Mouse (Mus musculus): Measurements from ENCODE around the gene Eif2b1.
"Not testable (repeated sequence)": the region's sequence is repeated elsewhere in the genome, so short reads cannot be mapped to it uniquely, and the experiment has no call there.

The Eif2b1 gene

DNA sequence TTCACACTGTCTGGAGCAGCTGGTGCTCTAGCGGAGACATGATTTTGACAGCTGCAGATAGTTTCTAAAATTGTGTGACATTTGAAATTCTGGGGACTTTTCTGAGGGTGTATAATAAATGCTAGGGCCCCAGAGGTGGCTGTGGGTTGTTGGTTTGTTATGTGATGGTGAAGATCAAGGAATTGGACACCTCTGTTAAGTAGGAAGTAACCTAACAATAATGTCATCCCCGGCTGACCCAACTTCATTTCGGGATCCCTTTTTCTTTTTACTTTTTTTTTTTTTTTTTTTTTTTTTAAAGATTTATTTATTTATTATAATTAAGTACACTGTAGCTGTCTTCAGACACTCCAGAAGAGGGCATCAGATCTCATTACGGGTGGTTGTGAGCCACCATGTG is 28.2 kb downstream of the Eif2b1 start:
- ATAC-seq (ENCODE audit: low TSS enrichment), result not testable (repeated sequence)

DNA sequence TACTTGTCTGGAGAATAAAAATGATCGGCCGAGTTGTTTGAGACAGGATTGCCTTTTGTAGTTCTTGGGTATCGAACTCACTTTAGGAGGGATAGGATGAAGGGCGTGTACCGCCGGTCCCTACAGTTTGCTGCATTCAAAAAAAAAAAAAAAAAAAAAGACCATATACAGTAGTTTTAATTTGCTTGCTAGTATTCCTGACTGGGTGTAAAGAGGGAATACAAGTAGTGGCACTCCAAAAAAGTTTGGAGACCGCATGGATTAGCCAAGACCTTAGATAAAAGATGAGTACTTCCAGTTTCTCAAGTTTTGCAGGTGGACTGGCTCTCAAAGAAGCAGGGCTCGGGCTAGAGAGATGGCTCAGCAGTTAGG is 37.3 kb downstream of the Eif2b1 start:
- ATAC-seq (ENCODE audit: low TSS enrichment), result no peak

DNA sequence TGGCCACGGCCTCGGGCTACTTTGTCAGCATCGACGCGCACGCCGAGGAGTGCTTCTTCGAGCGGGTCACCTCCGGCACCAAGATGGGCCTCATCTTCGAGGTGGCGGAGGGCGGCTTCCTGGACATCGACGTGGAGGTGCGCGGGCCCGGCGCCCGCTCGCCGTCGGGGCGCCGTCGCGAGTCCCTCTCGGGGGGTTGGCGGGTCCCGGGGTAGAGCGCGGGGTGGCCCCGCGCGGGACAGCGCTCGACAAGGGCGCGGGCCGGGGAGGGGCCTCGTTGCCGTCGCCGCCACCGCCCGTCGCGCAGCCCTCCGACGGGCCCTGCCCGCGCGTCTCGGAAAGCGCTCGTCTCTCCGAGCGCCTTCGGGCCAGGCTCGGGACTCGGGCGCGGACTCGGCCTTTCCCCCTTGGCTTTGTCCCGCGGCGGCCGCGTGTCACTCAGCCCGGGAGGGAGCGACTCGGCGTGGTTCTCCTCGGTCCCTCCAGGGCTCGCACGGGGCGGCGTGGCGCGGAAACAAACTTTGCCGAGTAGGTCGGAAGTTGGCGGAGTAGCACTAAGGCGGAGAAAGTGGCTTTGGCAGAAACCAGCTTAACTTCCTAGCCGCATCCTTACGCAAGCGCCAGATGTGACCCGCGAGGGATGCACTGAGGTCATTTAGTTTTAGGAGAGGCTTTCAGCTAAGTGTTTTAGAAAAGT is 37.9 kb downstream of the Eif2b1 start:
- peak; percentile 32 for ATAC-seq (ENCODE audit: low TSS enrichment)

DNA sequence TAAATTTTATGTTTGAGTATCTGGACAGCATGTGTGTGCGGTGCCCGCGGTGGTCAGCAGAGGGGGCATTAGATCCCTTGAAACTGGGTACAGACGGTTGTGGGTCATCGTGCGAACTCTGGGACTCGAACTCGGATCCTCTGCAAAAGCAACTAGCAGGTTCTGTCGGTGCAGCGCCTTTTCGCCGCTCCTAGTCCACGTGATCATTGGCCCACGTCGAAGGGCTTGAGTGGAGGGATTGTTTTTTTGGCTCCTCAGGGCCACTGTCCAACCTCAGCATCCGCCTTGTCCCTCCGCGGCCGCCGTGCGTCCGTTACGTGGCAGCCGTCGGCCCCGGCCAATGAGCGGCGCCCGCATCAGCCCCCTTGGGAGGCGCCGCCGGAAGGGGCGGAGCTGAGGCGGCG is 38.5 kb downstream of the Eif2b1 start, which contains the start of gene Tmed2:
Gene Tmed2, plus strand, starts transcription at position 313 of the 404 bp plus-strand sequence.
- peak; percentile 88 for ATAC-seq (ENCODE audit: low TSS enrichment)

DNA sequence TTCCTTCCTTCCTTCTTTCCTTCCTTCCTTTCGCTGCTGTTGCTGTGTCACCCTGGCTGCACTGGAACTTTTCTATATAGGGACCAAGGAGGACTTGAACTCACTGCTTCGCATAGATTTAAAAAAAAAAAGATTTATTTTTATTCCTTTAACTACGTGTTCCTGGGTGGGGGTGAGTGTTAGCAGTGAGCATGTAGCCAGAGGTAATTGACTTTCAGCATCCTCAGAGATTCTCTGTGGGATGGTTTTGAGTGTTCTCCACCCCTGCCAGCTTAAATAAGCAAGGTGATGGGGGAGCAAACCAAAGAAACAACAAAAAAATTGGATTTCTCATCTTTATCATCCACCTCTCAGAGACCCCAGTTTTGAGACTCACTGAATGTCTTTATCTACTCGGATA is 39.0 kb downstream of the Eif2b1 start:
- no peak for ATAC-seq (ENCODE audit: low TSS enrichment)

DNA sequence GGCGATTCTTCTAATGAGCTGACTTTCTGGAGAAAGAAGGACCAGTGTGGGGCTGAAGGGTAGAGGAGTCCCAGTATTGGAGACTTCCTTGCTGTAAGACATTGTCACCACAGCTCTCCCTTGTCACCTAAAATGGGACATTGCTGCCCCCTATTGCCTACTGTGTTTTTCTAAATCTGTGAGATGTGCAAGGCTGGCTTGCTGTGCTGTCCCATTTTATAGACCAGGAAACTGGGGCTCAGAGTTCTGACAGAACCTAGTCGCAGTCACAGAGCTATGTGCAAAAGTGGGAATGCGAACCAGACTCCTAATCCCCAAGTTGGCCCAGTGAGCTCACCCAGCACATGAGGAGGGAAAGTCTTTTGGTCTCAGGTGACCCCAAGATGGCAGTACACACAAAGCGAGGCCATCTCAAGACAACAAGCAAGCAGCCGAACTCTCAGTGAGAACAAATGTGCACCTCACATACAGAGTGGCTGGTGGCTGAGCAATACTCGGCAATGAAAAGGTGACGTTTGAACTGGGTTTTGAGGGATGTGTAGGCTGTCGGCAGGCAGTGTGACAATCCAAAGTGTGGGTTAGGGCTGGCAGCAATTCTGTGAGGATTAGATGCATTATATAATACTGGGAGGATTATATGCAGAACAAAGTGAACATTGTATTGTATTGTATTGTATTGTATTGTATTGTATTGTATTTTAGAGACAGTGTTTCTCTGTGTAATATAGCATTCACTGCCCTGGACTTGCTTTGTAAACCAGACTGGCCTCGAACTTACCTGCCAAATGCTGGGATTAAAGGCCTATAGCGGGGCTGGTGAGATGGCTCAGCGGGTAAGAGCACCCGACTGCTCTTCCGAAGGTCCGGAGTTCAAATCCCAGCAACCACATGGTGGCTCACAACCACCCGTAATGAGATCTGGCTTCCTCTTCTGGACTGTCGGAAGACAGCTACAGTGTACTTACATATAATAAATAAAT is 39.8 kb downstream of the Eif2b1 start:
- ATAC-seq (ENCODE audit: low TSS enrichment), result peak; percentile 54; the same call in 1 of the 2 replicates

DNA sequence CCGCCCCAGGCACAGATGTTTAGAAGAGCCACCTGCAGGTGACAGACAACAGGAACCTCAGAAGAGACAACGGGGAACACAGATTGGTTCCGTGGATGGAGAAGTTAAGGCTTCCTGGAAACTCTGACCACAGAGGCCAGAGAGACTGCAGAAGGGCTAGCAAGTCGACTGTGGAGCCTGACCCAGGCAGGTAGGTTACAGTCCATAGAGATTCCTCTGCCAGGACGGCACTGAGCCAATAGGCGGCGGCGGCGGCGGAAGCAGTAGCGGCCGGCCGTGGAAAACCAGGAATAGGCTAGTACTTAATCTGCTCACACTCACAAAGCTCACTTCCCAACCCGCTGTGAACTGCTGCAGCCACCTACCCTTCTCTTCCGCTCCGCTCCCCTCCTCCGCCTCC is 42.2 kb downstream of the Eif2b1 start:
- no peak for ATAC-seq (ENCODE audit: low TSS enrichment)

DNA sequence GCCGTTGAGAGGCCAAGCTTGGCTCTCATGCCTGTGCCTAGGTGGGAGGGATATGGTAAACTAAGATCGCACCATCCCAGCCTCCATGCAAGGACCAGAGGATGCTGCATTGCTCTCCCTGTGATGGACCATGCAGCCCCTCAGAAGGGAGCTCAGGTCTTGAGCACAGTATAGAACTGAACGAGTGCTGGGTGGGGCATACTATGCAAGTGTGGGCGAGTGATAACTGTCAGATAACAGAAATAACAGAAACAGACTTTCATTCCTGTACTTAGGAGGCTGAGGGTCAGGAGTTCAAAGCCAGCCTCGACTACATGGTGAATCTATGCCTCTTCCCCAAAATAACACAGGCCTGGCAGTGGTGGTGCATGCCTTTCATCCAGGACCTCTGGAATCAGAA is 43.9 kb downstream of the Eif2b1 start:
- no peak for ATAC-seq (ENCODE audit: low TSS enrichment)

DNA sequence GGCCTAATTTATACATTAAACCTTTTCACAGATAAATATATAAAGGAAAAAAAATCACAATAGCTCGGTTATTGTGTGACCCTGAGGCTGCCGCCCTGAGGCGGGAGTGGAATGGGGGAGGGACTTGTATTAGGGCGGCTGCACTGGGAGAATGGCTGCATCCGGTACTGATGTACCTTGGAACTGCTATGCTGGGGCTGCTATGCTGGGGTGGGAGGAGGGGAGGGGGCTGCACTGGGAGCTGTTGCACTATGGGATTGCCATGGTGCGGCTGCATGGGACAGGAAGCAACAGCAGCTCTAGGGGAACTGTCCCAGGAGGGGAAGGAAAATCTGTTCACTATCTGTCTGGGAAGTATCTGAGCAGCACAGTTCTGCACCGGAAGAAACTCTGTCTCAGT is 46.5 kb downstream of the Eif2b1 start:
- ATAC-seq (ENCODE audit: low TSS enrichment), result no peak

DNA sequence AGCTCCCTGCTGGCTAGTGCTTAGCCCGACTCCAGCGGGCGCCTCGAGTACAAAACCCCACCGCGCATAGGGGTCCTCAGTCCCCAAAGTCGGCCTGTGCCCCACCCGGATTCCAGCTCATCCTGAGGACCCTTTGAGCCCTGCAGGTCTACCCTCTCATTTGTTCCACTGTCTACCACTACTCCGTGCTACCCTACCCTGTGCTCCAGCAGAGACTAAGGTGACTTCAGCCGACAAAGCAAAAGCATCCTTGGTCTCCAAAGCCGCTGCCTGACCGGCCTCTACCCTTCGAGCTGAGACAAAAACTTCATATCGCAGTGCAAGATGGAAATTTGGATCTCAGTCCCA is 47.4 kb downstream of the Eif2b1 start:
- no peak for ATAC-seq (ENCODE audit: low TSS enrichment)

DNA sequence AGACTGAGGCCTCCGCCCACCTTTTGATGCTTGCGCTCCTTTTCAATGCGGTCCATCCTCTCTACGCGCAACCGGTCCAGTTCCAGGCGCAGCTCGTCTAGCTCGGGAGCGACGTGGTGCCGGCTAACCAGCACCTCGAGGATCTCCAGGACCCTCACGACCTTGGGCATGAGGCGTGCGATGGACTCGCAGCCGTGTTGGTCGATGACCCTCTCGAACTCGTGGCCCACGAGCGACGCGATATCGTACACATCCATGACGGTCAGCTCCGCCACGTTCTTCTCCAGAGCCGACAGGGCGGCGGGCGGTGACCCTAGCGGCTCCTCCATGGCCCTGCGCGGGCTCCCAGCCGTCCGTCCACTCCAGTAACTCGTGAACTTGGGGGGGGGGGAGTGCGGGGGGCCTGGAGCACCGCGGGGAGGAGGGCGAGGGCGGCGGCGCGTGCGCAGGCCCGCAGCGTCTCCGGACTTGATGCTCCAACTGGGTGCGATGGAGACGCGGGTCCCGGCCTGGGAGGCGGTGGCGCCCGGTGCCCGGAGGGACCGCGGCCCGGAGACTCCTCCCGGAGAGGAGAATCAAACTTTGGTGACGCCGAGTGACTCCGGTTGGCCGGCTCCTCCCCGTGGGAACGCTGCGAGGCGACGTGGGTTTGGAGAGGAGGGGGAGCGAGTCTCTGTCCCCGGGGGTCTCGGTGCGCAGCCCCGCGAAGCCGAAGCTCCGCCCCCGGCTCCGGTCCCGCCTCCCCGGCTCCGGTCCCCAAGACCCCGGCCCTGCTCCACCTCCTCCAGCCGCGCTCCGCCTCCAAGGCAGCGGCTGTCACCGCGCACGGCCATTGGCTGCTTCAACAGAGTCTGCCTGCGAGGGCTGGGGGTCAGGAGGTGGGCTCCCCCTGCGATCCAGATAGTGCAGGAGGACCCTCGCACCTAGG is 48.0 kb downstream of the Eif2b1 start, which contains the start of gene Rilpl1:
Gene Rilpl1, minus strand, starts transcription at position 737 of the 928 bp plus-strand sequence.
- peak; percentile 72 for ATAC-seq (ENCODE audit: low TSS enrichment)

DNA sequence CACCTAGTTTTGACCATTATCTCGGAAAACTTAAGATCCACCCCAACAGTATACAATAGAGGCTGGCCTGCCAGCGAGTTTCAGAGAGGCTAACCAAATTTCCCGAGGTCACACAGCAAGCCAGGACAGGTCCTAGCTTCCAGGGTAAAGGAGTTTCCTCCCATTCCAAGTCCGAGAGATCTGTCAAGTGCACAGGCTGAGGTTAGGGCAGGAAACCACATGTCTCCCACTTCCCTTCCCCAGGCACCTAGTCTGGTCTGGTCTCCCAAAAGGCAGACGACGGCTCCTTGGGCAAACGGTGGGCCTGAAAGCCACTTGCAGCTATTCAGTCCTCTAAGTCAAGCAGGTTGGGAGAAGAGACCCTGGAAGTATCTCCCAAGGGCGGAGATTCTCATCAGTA is 49.2 kb downstream of the Eif2b1 start:
- ATAC-seq (ENCODE audit: low TSS enrichment), result no peak

DNA sequence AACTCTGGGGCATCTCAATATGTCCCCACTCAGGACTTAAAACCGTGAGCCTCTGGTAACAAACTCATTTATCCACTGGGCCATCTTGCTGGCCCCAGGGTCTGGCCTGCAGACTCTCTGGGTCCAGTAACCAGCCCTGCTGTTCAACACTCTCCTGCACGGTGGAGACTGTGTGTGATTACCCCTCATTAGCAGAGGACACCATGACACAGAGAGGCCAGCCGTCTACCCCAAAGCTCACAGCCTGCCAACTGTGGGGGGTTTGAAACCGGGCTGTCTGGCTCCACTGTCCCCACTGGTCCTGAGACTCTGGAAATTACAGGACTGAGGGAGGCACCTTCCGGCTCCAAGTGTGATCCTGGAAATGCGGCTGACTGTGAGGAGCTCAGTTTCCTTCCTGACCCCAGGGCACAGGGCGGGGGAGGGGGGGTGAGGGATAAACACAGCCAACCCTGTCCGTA is 49.7 kb downstream of the Eif2b1 start:
- ATAC-seq (ENCODE audit: low TSS enrichment), result no peak

DNA sequence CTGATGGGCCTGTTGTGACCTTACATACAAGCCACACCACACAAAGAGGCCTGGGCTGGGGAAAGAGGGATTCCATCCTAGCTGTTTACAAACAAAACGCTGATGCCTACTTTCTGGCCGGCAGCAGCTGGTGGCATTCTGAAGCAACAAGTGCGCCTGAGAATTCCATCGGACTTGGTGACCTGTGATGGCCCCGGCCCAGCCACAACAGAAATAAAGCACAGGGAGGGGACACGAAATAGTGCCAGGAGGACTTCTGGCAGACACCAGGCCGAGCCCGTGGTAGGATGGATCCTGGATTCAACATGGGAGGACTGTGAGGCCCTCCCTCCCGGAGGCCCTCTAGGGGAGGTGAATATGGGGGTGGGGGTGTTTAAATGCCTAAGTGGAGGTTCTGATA is 50.1 kb downstream of the Eif2b1 start:
- ATAC-seq (ENCODE audit: low TSS enrichment), result no peak

DNA sequence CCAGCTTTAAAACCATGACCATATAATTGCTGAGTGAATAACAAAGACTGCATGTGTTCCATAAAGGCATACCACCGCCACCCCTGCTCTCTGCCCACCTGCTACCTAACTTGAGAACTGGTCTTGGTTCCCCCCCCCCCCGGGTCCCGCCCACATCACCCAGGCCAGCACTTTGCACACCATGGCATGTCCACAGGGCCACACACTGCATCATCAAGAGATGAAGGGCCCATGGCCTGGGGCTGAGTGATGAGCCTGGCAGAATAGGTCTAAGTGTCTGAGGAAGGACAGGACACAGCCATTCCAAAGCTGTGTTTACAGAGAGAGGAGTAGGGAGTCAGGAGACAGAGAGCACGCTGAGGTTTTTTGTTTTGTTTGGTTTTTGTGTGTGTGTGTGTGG is 50.6 kb downstream of the Eif2b1 start:
- ATAC-seq (ENCODE audit: low TSS enrichment), result no peak

DNA sequence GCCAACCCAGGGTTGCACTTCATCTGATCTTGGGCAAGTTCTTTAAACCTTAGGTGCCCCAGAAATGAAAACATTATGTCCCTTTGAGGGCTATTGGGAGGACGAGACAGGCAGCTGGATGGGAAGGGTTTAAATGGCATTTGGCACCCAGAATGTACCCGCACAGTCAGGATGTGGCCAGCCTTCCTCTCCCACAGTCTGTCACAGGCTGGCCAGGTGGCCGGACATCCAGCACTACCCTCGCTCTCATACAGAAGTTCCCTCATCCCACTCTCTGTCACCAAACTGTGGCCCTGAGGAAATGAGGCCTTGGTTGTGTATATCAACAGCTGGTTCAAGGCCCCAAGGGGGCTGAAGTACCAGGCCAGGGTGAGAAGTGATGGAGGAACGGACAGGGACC is 54.0 kb downstream of the Eif2b1 start:
- ATAC-seq (ENCODE audit: low TSS enrichment), result no peak

DNA sequence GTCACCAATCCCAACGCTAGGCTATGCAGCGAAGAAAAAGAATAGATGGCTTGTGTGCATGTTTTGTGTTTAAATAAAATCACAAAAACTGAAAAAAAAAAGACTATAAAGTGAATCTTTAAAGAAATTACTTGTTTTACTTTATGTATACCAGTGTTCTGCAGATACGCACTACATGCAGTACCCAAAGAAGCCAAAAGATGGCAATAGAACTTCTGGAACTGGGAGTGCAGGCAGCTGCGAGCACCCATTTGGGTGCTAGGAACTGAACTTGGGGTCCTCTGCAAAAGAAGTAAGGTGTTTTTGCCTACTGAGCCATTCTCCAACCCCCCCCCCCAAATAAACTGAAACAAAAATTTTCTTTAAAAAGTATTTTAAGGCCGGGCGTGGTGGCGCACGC is 55.9 kb downstream of the Eif2b1 start:
- no peak for ATAC-seq (ENCODE audit: low TSS enrichment)

DNA sequence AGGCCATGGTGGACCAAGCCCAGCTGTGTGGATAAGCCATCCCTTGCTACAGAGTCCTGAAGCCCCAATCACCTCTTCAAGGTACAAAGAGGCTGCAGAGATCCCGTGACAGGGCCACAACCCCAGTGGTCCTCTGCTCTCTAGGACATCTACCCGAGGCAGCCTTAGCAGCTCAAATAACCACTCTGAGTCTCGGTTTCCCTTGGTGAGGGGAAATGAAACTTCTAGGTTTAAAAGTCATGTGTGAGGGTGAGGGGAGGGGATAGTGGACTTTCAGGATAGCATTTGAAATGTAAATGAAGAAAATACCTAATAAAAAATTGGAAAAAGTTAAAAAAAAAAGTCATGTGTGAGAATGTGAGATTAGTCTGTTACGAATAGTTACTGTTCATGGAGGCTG is 57.3 kb downstream of the Eif2b1 start:
- no peak for ATAC-seq (ENCODE audit: low TSS enrichment)

All from frontal cortex, adult (tissue).